Mouse (Mus musculus): ENCODE measurements around the gene Fbxl18. TPM values are rescaled to one million over a fixed set of nuclear protein-coding genes. Genes with fewer than 3 reads are reported as not detected.

Fbxl18 gene
- polyA plus RNA-seq, 1 experiment = 8.9 TPM

DNA sequence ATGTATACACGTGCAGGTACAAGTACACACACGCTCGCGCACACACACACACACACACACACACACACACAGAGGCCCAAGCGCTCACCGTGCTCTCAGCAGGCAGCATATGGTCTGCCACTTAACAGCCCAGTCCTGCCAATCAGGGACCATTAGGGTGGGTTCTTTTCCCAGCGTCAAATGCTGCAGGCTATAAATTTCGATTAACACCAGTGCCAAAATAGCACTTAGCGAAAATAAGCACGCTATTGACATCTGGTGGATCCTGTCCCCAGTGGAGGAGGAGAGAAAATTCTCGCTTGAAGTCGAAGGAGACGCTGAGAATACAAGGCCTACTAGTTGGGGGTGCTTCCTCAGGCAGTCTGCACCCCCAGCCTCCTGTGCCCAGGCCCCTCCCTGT lies 25.8 kb downstream of the Fbxl18 start:
- H3K4me3 ChIP-seq (ENCODE audit: control insufficient read depth, low read depth, low read length) = no peak overlapping the region
- H3K27ac ChIP-seq (ENCODE audit: control insufficient read depth, insufficient read depth, low read depth, low read length) = no peak overlapping the region
- H3K36me3 ChIP-seq (ENCODE audit: control insufficient read depth, insufficient read depth, low read length) = no peaks in the 10 kb centered on the region
- TF ChIP-seq POLR2A (IDR thresholded peaks at IDR 0.05; ENCODE audit: control insufficient read depth, low read depth, low read length) (no peak), CTCF (IDR thresholded peaks at IDR 0.05; ENCODE audit: control insufficient read depth, insufficient read depth, insufficient replicate concordance, low read depth, low read length) (no peak)
- no peaks in the 10 kb centered on the region for H3K27me3 ChIP-seq (ENCODE audit: control insufficient read depth, insufficient read depth, low read length)
- no peaks in the 10 kb centered on the region for H3K4me1 ChIP-seq (ENCODE audit: control insufficient read depth, insufficient read depth, low read length)

DNA sequence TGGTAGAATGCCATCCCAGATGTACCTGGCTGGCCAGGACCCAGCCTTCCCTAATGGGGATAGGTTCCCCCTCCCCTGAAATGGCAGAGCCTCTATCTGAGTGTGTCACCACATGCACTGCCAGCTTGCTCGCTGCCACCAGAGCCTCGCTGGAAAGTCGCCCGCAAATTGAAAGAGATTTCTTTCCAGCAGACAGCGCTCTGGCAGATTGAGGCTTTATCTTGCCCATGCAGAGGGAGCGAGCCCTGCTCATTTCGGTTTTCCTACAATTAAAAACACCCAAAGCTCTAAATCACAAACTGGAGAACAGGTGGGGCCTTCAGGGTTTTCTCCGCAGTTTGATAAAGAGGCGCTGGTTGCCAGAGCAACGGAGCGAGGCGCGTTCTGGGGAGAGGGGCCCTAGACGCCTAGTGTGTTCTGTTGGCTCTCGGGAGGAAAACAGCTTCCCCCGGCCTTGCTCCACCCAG lies 37.4 kb downstream of the Fbxl18 start:
- Histone ChIP-seq H3K4me1 (ENCODE audit: control insufficient read depth, insufficient read depth, low read length) (peaks cover 5% of the 10 kb centered on the region), H3K36me3 (ENCODE audit: control insufficient read depth, insufficient read depth, low read length) (no peaks in the 10 kb centered on the region), H3K27ac (ENCODE audit: control insufficient read depth, insufficient read depth, low read depth, low read length) (0 out of 2 replicates have a peak overlapping the region, but pooled peaks have one; percentile 5), H3K27me3 (ENCODE audit: control insufficient read depth, insufficient read depth, low read length) (no peaks in the 10 kb centered on the region), H3K4me3 (ENCODE audit: control insufficient read depth, low read depth, low read length) (peak overlapping the region; percentile 36)
- TF ChIP-seq POLR2A (IDR thresholded peaks at IDR 0.05; ENCODE audit: control insufficient read depth, low read depth, low read length) (no peak), CTCF (IDR thresholded peaks at IDR 0.05; ENCODE audit: control insufficient read depth, insufficient read depth, insufficient replicate concordance, low read depth, low read length) (no peak)

DNA sequence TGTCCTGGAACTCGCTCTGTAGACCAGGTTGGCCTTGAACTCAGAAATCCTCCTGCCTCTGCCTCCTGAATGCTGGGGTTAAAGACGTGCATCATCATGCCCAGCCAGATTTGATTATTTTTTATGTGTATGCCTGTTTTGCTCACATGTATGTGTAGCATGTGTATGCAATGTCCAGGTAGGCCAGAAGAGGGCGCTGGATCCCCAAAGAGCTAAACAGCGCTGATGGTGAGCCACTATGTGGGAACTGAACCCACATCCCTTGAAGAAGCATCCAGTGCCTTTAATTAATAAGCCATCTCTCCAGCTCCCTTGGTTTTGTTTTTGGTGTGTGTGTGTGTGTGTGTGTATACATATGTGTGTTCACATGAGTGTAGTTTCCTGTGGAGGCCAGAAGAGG lies 38.8 kb downstream of the Fbxl18 start:
- peaks cover 5% of the 10 kb centered on the region for H3K4me1 ChIP-seq (ENCODE audit: control insufficient read depth, insufficient read depth, low read length)
- no peaks in the 10 kb centered on the region for H3K36me3 ChIP-seq (ENCODE audit: control insufficient read depth, insufficient read depth, low read length)
- no peak for TF ChIP-seq POLR2A (IDR thresholded peaks at IDR 0.05; ENCODE audit: control insufficient read depth, low read depth, low read length)
- TF ChIP-seq CTCF (IDR thresholded peaks at IDR 0.05; ENCODE audit: control insufficient read depth, insufficient read depth, insufficient replicate concordance, low read depth, low read length) = peak; percentile 64; the same call in 1 of the 2 replicates
- H3K4me3 ChIP-seq (ENCODE audit: control insufficient read depth, low read depth, low read length) = no peak overlapping the region
- no peaks in the 10 kb centered on the region for H3K27me3 ChIP-seq (ENCODE audit: control insufficient read depth, insufficient read depth, low read length)
- no peak overlapping the region for H3K27ac ChIP-seq (ENCODE audit: control insufficient read depth, insufficient read depth, low read depth, low read length)

DNA sequence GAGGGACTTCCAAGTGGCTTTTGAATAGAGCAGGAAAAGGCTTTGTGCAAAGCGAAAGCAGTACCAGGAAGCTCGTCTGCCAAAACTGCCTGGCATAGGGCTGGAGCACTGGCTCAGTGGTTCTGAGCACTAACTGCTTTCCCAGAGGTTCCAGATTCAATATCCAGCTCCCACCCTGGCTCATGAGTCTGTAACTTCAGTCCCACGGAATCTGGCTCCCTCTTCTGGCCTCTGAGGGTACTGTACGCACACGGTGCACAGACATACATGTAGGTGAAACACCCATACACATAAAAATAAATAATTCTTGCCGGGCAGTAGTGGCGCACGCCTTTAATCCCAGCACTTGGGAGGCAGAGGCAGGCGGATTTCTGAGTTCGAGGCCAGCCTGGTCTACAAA lies 40.3 kb downstream of the Fbxl18 start:
- Histone ChIP-seq H3K27ac (ENCODE audit: control insufficient read depth, insufficient read depth, low read depth, low read length) (no peak overlapping the region), H3K4me1 (ENCODE audit: control insufficient read depth, insufficient read depth, low read length) (peaks cover 8% of the 10 kb centered on the region), H3K4me3 (ENCODE audit: control insufficient read depth, low read depth, low read length) (no peak overlapping the region), H3K27me3 (ENCODE audit: control insufficient read depth, insufficient read depth, low read length) (no peaks in the 10 kb centered on the region), H3K36me3 (ENCODE audit: control insufficient read depth, insufficient read depth, low read length) (no peaks in the 10 kb centered on the region)
- TF ChIP-seq POLR2A (IDR thresholded peaks at IDR 0.05; ENCODE audit: control insufficient read depth, low read depth, low read length) = no peak
- TF ChIP-seq CTCF (IDR thresholded peaks at IDR 0.05; ENCODE audit: control insufficient read depth, insufficient read depth, insufficient replicate concordance, low read depth, low read length) = peak; percentile 70; the same call in 1 of the 2 replicates

DNA sequence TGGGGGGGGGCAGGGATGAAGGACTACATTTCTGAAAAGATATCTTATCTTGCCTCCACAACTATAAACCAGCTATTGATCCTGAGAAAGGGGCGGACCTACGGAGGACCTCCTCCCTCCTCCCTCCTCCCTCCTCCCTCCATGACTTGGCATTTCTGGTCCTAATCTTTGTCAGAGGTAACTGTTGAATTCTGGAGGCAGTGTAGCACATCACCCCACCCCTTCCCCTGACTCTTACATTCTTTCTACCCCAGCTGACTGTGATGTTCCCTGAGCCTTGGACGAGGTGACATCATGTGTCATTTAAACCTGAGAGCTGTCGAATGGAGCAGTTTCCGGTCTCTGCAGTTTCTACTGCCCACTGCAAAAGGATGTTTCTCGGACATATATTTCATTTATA lies 41.6 kb downstream of the Fbxl18 start:
- no peaks in the 10 kb centered on the region for H3K36me3 ChIP-seq (ENCODE audit: control insufficient read depth, insufficient read depth, low read length)
- H3K4me1 ChIP-seq (ENCODE audit: control insufficient read depth, insufficient read depth, low read length) = peaks cover 11% of the 10 kb centered on the region
- no peak overlapping the region for H3K4me3 ChIP-seq (ENCODE audit: control insufficient read depth, low read depth, low read length)
- H3K27me3 ChIP-seq (ENCODE audit: control insufficient read depth, insufficient read depth, low read length) = no peaks in the 10 kb centered on the region
- TF ChIP-seq CTCF (IDR thresholded peaks at IDR 0.05; ENCODE audit: control insufficient read depth, insufficient read depth, insufficient replicate concordance, low read depth, low read length) (no peak), POLR2A (IDR thresholded peaks at IDR 0.05; ENCODE audit: control insufficient read depth, low read depth, low read length) (no peak)
- H3K27ac ChIP-seq (ENCODE audit: control insufficient read depth, insufficient read depth, low read depth, low read length) = no peak overlapping the region

DNA sequence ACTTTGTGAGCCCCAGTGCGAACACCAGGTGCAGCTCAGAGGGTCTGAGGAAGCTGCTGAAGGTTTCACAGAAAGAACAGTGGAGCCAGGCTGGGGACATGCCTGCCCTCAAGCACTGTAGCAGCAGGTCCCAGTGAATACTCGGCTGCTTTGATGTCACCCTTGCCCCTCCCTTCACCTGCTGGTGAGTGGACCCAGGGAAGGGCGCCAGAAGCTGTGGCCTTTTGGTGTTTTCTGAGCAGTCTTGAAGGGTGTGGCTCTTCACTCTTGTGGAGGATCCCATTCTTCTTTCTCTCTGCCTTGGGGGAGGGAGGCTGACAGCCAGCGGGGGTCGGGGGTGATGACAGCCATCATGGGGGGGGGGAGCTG lies 43.6 kb downstream of the Fbxl18 start:
- Histone ChIP-seq H3K27me3 (ENCODE audit: control insufficient read depth, insufficient read depth, low read length) (no peaks in the 10 kb centered on the region), H3K36me3 (ENCODE audit: control insufficient read depth, insufficient read depth, low read length) (no peaks in the 10 kb centered on the region), H3K4me3 (ENCODE audit: control insufficient read depth, low read depth, low read length) (no peak overlapping the region), H3K27ac (ENCODE audit: control insufficient read depth, insufficient read depth, low read depth, low read length) (no peak overlapping the region), H3K4me1 (ENCODE audit: control insufficient read depth, insufficient read depth, low read length) (peaks cover 7% of the 10 kb centered on the region)
- no peak for TF ChIP-seq POLR2A (IDR thresholded peaks at IDR 0.05; ENCODE audit: control insufficient read depth, low read depth, low read length)
- no peak for TF ChIP-seq CTCF (IDR thresholded peaks at IDR 0.05; ENCODE audit: control insufficient read depth, insufficient read depth, insufficient replicate concordance, low read depth, low read length)

DNA sequence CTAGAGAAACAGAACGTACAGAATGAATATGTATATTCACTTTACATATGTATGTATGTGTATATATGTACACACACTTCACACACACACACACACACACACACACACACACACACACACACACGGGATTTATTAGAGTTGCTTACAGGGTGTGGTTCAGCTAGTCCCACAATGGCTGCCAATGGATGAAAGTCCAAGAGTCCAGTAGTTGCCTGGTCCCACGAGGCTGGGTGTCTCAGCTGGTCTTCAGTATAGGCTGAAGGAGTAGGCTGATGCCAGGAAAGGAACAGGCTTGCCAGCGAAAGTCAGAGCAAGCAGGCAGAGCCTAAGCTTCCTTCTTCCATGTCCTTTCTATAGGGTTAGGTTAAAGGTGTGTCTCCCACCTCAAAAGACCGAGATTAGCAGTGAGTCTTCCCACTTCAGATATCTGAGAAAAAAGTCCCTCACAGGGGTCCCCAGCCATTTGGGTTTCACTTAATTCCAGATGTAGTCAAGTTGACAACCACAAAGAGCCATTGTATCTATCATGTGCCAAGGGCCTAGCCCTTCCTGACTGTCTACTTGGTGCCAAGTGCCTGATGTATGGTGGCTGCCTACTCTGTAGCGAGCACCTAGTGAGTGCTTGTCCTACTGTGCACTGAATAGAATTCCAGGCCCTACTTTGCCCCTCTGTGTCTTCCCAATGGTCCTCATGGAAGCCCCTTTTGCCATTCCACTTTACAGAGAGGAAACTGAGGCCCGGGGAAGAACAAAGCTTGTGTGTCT lies 44.1 kb downstream of the Fbxl18 start:
- no peak overlapping the region for H3K27ac ChIP-seq (ENCODE audit: control insufficient read depth, insufficient read depth, low read depth, low read length)
- H3K4me3 ChIP-seq (ENCODE audit: control insufficient read depth, low read depth, low read length) = no peak overlapping the region
- H3K4me1 ChIP-seq (ENCODE audit: control insufficient read depth, insufficient read depth, low read length) = peaks cover 7% of the 10 kb centered on the region
- TF ChIP-seq POLR2A (IDR thresholded peaks at IDR 0.05; ENCODE audit: control insufficient read depth, low read depth, low read length) (no peak), CTCF (IDR thresholded peaks at IDR 0.05; ENCODE audit: control insufficient read depth, insufficient read depth, insufficient replicate concordance, low read depth, low read length) (no peak)
- H3K27me3 ChIP-seq (ENCODE audit: control insufficient read depth, insufficient read depth, low read length) = no peaks in the 10 kb centered on the region
- no peaks in the 10 kb centered on the region for H3K36me3 ChIP-seq (ENCODE audit: control insufficient read depth, insufficient read depth, low read length)
